Mouse (Mus musculus) bone marrow, adult 2 months (tissue): ENCODE data around the gene Prkn.

Source experiments
- CTCF ChIP-seq: fragments of 200-500 bp; IDR thresholded peaks from 2 replicates; pipeline ENCODE4 v1.5.1; 2011; ENCODE audit warnings: low read length, control low read depth; ENCODE audit not compliant: control insufficient read depth, insufficient read depth
- POLR2A ChIP-seq: fragments of 200-500 bp; IDR thresholded peaks from 2 replicates; pipeline ENCODE4 v1.6.1; 2011; ENCODE audit warnings: low read depth, mild to moderate bottlenecking, control low read depth, low read length, borderline replicate concordance; ENCODE audit not compliant: control insufficient read depth

DNA sequence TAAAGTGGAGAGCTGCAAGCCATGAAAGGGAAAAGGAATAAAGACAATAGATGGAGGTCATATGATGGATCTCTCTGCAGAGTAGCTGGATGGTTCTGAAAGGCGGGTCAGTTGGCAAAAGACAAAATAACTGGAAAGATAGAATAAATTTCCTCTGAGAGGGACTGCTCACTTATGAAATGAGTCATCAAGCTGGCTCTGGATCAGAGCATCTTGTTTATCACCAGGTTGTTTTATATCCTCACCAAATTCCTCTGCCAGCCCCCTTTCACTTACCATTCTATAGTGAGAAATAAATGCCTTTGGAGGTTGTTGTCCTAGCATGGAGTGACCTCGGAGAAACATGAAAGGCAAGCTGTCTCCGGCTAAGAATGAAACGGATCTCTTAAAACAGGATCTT lies 371.4 kb downstream of the Prkn start:
- TF ChIP-seq CTCF = no peak
- TF ChIP-seq POLR2A = no peak
